Mouse (Mus musculus) heart, adult 2 months (tissue): ENCODE measurements around the gene 3110001I22Rik.
A peak's percentile ranks its signal among the peaks of the same experiment; 100 is the strongest.

Experiments used
- CTCF ChIP-seq: fragments of 200-600 bp; IDR thresholded peaks from 2 replicates; pipeline ENCODE4 v1.8.1; 2022; ENCODE audit warnings: antibody characterized with exemption, mild to moderate bottlenecking, moderate library complexity
- POLR2A ChIP-seq: fragments of 200-500 bp; IDR thresholded peaks from 2 replicates; pipeline ENCODE4 v1.6.1; 2011; ENCODE audit warnings: mild to moderate bottlenecking, low read depth, low read length, control low read depth; ENCODE audit not compliant: insufficient read depth

DNA sequence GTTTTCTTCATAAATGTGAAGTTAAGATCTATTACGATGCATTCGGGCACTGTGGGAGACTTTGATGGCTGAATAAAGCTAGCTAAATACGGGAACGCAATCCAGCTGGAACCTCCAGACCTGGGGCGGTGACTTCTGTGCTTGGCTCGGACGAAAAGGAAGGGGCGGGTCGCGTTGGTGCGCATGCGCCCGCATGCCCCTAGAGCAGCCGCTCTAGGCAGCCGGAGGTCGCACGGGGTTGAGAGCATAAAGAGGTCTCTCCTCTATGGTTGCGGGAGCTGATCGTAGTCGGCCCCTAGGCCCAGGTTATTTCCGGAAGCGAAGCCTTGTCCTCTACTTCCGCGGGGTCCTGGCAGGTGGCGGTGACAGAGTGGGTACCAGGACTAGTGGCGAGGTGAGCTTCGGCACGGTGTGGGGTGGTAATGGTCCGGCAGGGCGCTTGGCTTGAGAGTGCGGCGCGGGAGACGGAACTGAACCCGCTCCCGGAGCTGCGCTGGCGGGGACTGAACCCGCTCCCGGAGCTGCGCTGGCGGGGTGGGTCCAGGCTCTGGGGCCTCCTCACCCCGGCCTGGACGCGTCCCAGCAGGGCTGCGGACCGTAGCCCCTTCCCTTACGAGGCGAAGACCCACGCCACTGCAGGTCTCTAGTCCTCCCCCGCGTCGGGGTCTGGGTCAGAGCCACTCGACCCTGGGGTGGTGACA is at the start of gene 3110001I22Rik, which contains the start of gene Bfar:
- TF ChIP-seq CTCF (0 out of 2 replicates have a peak, but pooled peaks have one; percentile 19), POLR2A (peak; percentile 98)
